Mouse (Mus musculus) stomach, embryonic 15.5 days (tissue): ENCODE results near the gene Hoxd9. TPM values are rescaled to one million over a fixed set of nuclear protein-coding genes. Genes with fewer than 3 reads are reported as not detected.

Source experiments
- ATAC-seq: fragments of 200-750 bp; cut with Nextera tagmentation; 2 replicates; pipeline ENCODE4 v1.8.0; 2017; ENCODE audit warnings: low read depth, moderate number of reproducible peaks, moderate TSS enrichment; ENCODE audit not compliant: insufficient read depth, low FRiP score
- H3K27ac ChIP-seq: fragments of 300-500 bp; sonication (generic); 2 replicates; pipeline ENCODE4 v1.5.1; 2015; ENCODE audit warnings: mild to moderate bottlenecking, inconsistent platforms
- H3K27me3 ChIP-seq: fragments of 300-500 bp; sonication (generic); replicated peaks from 2 replicates; pipeline ENCODE4 v1.6.1; 2015; ENCODE audit warnings: inconsistent platforms
- H3K36me3 ChIP-seq: fragments of 300-500 bp; sonication (generic); 2 replicates; pipeline ENCODE4 v1.6.1; 2015; ENCODE audit warnings: inconsistent platforms
- H3K4me1 ChIP-seq: fragments of 300-500 bp; sonication (generic); 2 replicates; pipeline ENCODE4 v1.6.1; 2015; ENCODE audit warnings: inconsistent platforms
- H3K4me2 ChIP-seq: fragments of 300-500 bp; sonication (generic); 2 replicates; pipeline ENCODE4 v1.6.1; 2015; ENCODE audit warnings: mild to moderate bottlenecking, inconsistent platforms
- H3K4me3 ChIP-seq: fragments of 300-500 bp; sonication (generic); replicated peaks from 2 replicates; pipeline ENCODE4 v1.5.1; 2015; ENCODE audit warnings: inconsistent platforms
- H3K9ac ChIP-seq: fragments of 300-500 bp; sonication (generic); 2 replicates; pipeline ENCODE4 v1.6.1; 2015; ENCODE audit warnings: inconsistent platforms
- H3K9me3 ChIP-seq: fragments of 300-500 bp; sonication (generic); 2 replicates; pipeline ENCODE4 v1.6.1; 2016; ENCODE audit warnings: inconsistent platforms
- whole genome bisulfite sequencing: fragments of 180-500 bp; shearing (Covaris S2); methylation state at CpG from one replicate; pipeline ENCODE4 v1.1.7; 2015; 5-methylcytosine and 5-hydroxymethylcytosine counted together
- polyA plus RNA-seq: library from polyadenylated mRNA; unstranded; fragments of >200 nt; fragmentation: Nextera tagmentation; extraction: Ambion mirVana; gene quantifications from 2 replicates; pipeline ENCODE4 v1.2.1, GENCODE M21; 2015

The Hoxd9 gene
- polyA plus RNA-seq, 1 experiment from 2014 or later, result 1.3 TPM

DNA sequence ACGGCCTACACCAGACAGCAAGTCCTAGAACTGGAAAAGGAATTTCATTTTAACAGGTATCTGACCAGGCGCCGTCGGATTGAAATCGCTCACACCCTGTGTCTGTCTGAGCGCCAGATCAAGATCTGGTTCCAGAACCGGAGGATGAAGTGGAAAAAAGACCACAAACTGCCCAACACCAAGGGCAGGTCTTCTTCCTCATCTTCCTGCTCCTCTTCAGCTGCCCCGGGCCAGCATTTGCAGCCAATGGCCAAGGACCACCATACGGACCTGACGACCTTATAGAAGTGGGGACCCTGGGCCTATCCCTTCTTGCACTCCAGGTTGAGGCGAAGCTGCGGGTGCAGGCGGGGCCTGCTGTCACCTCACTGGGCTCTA, 30.8 kb downstream of the Hoxd9 start:
- H3K4me2 ChIP-seq, result no peak overlapping the region
- H3K4me3 ChIP-seq, result 0 out of 2 replicates have a peak overlapping the region, but pooled peaks have one; percentile 25
- peaks cover 89% of the 10 kb centered on the region for H3K27me3 ChIP-seq
- no peak overlapping the region for H3K27ac ChIP-seq
- H3K4me1 ChIP-seq, result peaks cover 5% of the 10 kb centered on the region
- WGBS, result 29% methylated on average over 13 of the region's 13 CpGs
- H3K36me3 ChIP-seq, result no peaks in the 10 kb centered on the region
- no peak overlapping the region for H3K9ac ChIP-seq
- no peak for ATAC-seq
- H3K9me3 ChIP-seq, result no peaks in the 10 kb centered on the region

GRCm38 (mm10) chr2:74730331-74730730, 32.8 kb downstream of the Hoxd9 start:
- no peaks in the 10 kb centered on the region for H3K9me3 ChIP-seq
- H3K36me3 ChIP-seq, result no peaks in the 10 kb centered on the region
- no peak overlapping the region for H3K4me2 ChIP-seq
- H3K4me3 ChIP-seq, result no peak overlapping the region
- H3K9ac ChIP-seq, result no peak overlapping the region
- H3K27me3 ChIP-seq, result peaks cover 86% of the 10 kb centered on the region
- 22% methylated on average over 8 of the region's 8 CpGs for WGBS
- no peak for ATAC-seq
- peaks cover 5% of the 10 kb centered on the region for H3K4me1 ChIP-seq
- no peak overlapping the region for H3K27ac ChIP-seq

GRCm38 (mm10) chr2:74731055-74731454, 33.5 kb downstream of the Hoxd9 start:
- H3K27me3 ChIP-seq, result peaks cover 86% of the 10 kb centered on the region
- no peak overlapping the region for H3K4me2 ChIP-seq
- H3K4me1 ChIP-seq, result peaks cover 7% of the 10 kb centered on the region
- no peak overlapping the region for H3K4me3 ChIP-seq
- ATAC-seq, result no peak
- no peak overlapping the region for H3K9ac ChIP-seq
- no peaks in the 10 kb centered on the region for H3K36me3 ChIP-seq
- H3K9me3 ChIP-seq, result no peaks in the 10 kb centered on the region
- H3K27ac ChIP-seq, result no peak overlapping the region

- Histone ChIP-seq H3K4me2 (no peak overlapping the region), H3K27ac (no peak overlapping the region), H3K27me3 (peaks cover 86% of the 10 kb centered on the region), H3K4me3 (no peak overlapping the region), H3K36me3 (no peaks in the 10 kb centered on the region), H3K9ac (no peak overlapping the region), H3K4me1 (peaks cover 11% of the 10 kb centered on the region), H3K9me3 (no peaks in the 10 kb centered on the region)
- 18% methylated on average over 9 of the region's 9 CpGs for WGBS
- ATAC-seq, result no peak
These were observed 34.4 kb downstream of the Hoxd9 start for GRCm38 (mm10) chr2:74731799-74732512.

DNA sequence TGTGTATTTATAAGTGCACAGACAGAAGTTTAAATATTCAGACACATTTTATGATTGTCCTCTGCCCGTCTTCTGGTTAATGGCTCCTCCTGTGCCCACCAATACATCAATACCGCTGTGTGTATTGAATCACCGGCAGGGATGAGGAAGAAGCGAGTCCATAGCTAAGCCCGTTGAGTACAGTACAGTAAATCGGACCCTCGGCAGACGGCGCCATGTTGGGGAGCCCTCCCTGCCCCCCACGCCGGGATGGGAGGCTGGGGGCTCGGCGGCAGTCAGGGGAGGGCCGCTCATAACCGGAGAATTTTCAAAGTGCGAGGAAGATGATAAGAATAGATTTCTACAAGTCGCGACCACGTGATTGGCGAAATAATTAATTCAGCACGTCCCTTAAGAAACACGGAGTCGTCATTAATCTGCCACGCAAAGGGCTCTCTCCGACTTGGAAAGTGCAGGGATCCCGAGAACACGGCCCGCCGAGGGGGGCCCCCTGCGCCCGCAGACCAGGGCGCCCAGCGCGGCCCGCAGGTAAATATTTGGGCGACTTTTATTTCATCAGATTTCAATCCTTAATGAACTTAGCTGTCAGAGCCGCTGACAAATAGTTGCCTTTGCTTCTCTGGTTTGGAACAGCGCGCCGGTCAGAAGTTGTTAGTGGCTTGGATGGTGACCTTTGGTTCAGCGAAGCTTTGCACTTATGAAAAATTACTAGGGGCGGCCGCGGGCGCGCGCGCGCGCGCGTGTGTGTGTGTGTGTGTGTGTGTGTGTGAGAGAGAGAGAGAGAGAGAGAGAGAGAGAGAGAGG, 35.2 kb downstream of the Hoxd9 start:
- H3K27ac ChIP-seq, result no peak overlapping the region
- H3K9ac ChIP-seq, result no peak overlapping the region
- H3K9me3 ChIP-seq, result no peaks in the 10 kb centered on the region
- H3K4me3 ChIP-seq, result peak overlapping the region; percentile 23
- WGBS, result 2% methylated on average over 52 of the region's 52 CpGs
- H3K27me3 ChIP-seq, result peaks cover 86% of the 10 kb centered on the region
- 0 out of 2 replicates have a peak, but pooled peaks cover 6% of the 10 kb centered on the region for H3K4me1 ChIP-seq
- H3K4me2 ChIP-seq, result peak overlapping the region; percentile 38; the same call in 1 of the 2 replicates
- no peak for ATAC-seq
- no peaks in the 10 kb centered on the region for H3K36me3 ChIP-seq

DNA sequence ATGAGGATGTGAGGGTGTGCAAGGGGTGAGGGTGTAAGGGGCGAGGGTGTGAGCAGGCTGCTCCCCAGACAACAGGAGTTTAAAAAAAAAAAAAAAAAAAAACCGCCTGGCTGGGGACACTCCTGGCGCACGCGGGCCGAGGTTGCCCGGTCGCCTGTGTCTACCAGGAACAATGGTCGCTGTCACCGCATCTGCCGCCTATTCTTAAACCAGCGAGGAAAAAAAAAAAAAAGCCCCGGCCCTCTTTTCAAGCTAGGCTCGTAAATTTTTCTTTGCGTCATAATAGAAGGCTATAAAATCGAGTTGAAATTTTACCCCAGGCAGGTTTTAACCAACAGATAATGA, 35.8 kb downstream of the Hoxd9 start:
- H3K4me1 ChIP-seq, result 0 out of 2 replicates have a peak, but pooled peaks cover 6% of the 10 kb centered on the region
- H3K4me2 ChIP-seq, result peak overlapping the region; percentile 38; the same call in 1 of the 2 replicates
- WGBS, result 6% methylated on average over 16 of the region's 16 CpGs
- H3K36me3 ChIP-seq, result no peaks in the 10 kb centered on the region
- ATAC-seq, result no peak
- no peak overlapping the region for H3K9ac ChIP-seq
- H3K27me3 ChIP-seq, result peaks cover 86% of the 10 kb centered on the region
- no peak overlapping the region for H3K27ac ChIP-seq
- H3K4me3 ChIP-seq, result no peak overlapping the region
- no peaks in the 10 kb centered on the region for H3K9me3 ChIP-seq

DNA sequence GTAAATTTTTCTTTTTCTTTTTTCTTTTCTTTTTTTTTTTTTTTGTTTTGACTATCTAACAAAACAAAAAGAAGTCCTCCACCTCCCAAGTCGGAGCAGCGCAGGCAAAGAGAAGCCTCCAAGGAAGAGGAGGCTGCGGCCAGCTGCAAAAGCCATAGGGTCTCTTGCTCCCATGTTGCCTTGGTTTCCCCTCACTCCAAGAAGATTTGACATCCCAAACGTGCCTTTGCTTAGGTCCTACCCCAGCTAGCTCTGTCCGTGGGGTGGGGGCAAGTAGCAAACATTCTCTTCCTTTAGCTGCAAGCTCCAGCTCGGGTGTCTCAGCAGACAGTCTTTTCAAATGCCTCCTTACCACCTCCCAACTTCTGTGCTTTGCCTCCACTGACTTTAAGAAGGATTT, 36.2 kb downstream of the Hoxd9 start:
- Histone ChIP-seq H3K9ac (no peak overlapping the region), H3K27ac (no peak overlapping the region), H3K9me3 (no peaks in the 10 kb centered on the region), H3K4me1 (0 out of 2 replicates have a peak, but pooled peaks cover 6% of the 10 kb centered on the region), H3K27me3 (peaks cover 86% of the 10 kb centered on the region), H3K4me2 (no peak overlapping the region), H3K4me3 (no peak overlapping the region), H3K36me3 (no peaks in the 10 kb centered on the region)
- WGBS, result 9% methylated on average over 6 of the region's 6 CpGs
- no peak for ATAC-seq

DNA sequence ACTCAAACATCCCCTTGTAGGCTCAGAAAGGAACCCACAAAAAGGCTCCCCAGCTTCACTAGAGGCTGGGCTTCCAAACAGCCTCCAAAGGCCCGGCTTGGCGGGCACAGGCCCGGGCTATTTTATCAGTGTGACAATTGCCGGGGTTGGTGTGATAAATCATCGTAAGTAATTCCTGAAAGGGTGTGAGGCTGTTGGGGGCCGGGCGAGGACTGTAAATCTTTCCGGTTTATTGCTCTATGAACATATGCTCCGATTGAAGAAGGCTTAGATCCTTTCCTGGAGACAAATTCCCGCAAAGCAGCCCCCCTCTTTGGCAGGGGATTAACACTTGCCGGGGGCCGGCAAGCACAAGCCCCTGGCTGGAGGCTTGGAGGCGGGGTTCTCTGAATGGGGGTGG, 36.9 kb downstream of the Hoxd9 start:
- no peak overlapping the region for H3K4me3 ChIP-seq
- H3K27ac ChIP-seq, result no peak overlapping the region
- no peak for ATAC-seq
- 7% methylated on average over 13 of the region's 13 CpGs for WGBS
- H3K9ac ChIP-seq, result no peak overlapping the region
- H3K27me3 ChIP-seq, result peaks cover 89% of the 10 kb centered on the region
- 0 out of 2 replicates have a peak, but pooled peaks cover 6% of the 10 kb centered on the region for H3K4me1 ChIP-seq
- no peaks in the 10 kb centered on the region for H3K9me3 ChIP-seq
- H3K4me2 ChIP-seq, result no peak overlapping the region
- H3K36me3 ChIP-seq, result no peaks in the 10 kb centered on the region

DNA sequence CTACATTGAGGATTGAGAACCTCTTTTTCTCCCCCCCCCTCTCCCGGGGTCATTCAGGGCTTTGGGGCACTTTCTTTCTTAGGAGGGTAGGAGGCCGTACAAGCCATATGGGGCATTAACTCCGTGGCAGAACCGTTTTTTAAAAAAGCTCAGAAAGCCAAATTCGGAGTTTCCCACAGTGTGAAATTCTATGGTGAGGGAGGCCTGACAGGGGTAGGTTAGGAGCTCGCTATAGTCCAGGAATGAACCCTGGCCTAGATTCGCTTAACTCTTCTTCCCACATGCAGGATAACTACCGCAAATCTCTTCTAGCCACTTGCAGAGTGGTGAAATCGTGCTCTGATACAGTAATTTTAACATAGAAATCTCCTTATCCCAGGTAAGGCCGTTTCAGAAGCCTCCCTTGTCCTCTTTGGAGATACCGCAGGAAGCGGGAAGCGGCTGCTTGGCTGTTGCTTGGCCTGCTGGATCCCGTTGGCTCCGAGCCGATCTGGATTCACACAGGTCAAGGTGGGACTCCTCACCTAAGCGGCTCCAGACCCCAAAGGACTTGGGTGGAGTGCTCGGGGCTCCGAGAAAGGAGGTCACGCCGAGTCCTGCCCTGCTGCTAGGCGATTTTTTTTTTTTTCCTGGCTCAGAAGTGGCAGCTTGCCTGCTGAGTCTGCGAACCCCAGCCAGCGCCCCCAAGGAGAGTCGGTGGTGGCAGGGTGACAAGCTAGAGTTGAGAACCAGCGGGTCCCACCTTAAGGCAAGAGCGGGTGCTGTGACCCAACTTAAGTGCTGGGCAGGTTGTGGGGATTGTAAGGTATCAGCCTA, 37.7 kb downstream of the Hoxd9 start:
- 0 out of 2 replicates have a peak, but pooled peaks cover 6% of the 10 kb centered on the region for H3K4me1 ChIP-seq
- WGBS, result 10% methylated on average over 27 of the region's 27 CpGs
- no peaks in the 10 kb centered on the region for H3K9me3 ChIP-seq
- H3K27ac ChIP-seq, result no peak overlapping the region
- H3K36me3 ChIP-seq, result no peaks in the 10 kb centered on the region
- ATAC-seq, result no peak
- no peak overlapping the region for H3K9ac ChIP-seq
- H3K4me3 ChIP-seq, result peak overlapping the region; percentile 23; the same call in 1 of the 2 replicates
- H3K27me3 ChIP-seq, result peaks cover 93% of the 10 kb centered on the region
- H3K4me2 ChIP-seq, result no peak overlapping the region

GRCm38 (mm10) chr2:74735851-74736687, 38.5 kb downstream of the Hoxd9 start:
- WGBS, result 4% methylated on average over 42 of the region's 42 CpGs
- ATAC-seq, result no peak
- H3K9me3 ChIP-seq, result no peaks in the 10 kb centered on the region
- peak overlapping the region; percentile 36 for H3K4me2 ChIP-seq
- H3K27ac ChIP-seq, result no peak overlapping the region
- H3K36me3 ChIP-seq, result no peaks in the 10 kb centered on the region
- H3K4me1 ChIP-seq, result 0 out of 2 replicates have a peak, but pooled peaks cover 6% of the 10 kb centered on the region
- peaks cover 91% of the 10 kb centered on the region for H3K27me3 ChIP-seq
- H3K4me3 ChIP-seq, result peak overlapping the region; percentile 23
- no peak overlapping the region for H3K9ac ChIP-seq
